Mouse (Mus musculus) heart, postnatal 36 days (tissue): ENCODE measurements around the gene Bex3. TPM values are rescaled to one million over a fixed set of nuclear protein-coding genes. Genes with fewer than 3 reads are reported as not detected.

ENCODE experiments used
- DNase-seq, 2 experiments: peaks; one replicate each; pipeline ENCODE4 v3.0.0; 2021 to 2022
- intact Hi-C: fragments of 180-260 bp; cut with DNase I; formaldehyde crosslinking; loops from one replicate; pipeline ENCODE4 v1.15.1; 2025
- total RNA-seq, 2 experiments: library from RNA; stranded (reverse); gene quantifications; 2 replicates each; pipeline ENCODE4 v1.2.3; 2021

Bex3 gene
- total RNA-seq, 2 experiments from 2014 or later = 8.3 to 15.1 TPM

GRCm38 (mm10) chrX:136306196-136306595, 36.1 kb downstream of the Bex3 start:
- intact Hi-C loops = no loop called here

GRCm38 (mm10) chrX:136313303-136313702, 43.2 kb downstream of the Bex3 start:
- no peak for DNase-seq
- intact Hi-C loops = no loop called here

More at GRCm38 (mm10) chrX:136306196-136306595, 36.1 kb downstream of the Bex3 start:
- DNase-seq = no peak

GRCm38 (mm10) chrX:136313792-136314564, 43.9 kb downstream of the Bex3 start:
- no peak for DNase-seq
- intact Hi-C loops = no loop called here

- no peak for DNase-seq
- intact Hi-C loops = loop anchor here (5.0 kb wide), 3 partner anchors 83 to 288 kb away; partner anchors contain the start of gene Arxes1
These were observed 49.9 kb downstream of the Bex3 start for GRCm38 (mm10) chrX:136319953-136320352.

Other genes starting within 250 kb of the Bex3 start
- gene Arxes1, start 236.9 kb upstream of the Bex3 start, total RNA-seq = under 1 TPM; 0.25 to 0.33 TPM
- not detected for gene Bex2, start 202.0 kb upstream of the Bex3 start, total RNA-seq
- gene Nxf3, start 185.0 kb upstream of the Bex3 start, total RNA-seq = under 1 TPM in 1 of 2 experiments, not detected in 1; 0.17 TPM
- gene Bex4, start 131.3 kb upstream of the Bex3 start, total RNA-seq = 1 to 10 TPM in 1 of 2 experiments, under 1 TPM in 1; 0.49 to 1.2 TPM
- gene Tceal8, start 97.9 kb upstream of the Bex3 start, total RNA-seq = 10 to 100 TPM; 17.0 to 19.2 TPM
- under 1 TPM in 1 of 2 experiments, not detected in 1; 0.58 TPM for gene Tceal5, start 66.4 kb upstream of the Bex3 start, total RNA-seq
- gene Tceal7, start 55.5 kb upstream of the Bex3 start, total RNA-seq = 1 to 10 TPM in 1 of 2 experiments, not detected in 1; 1.1 TPM
- 1 to 10 TPM; 2.7 to 3.1 TPM for gene Bex1, start 54.7 kb upstream of the Bex3 start, total RNA-seq
- 10 to 100 TPM; 26.8 to 32.9 TPM for gene Tceal9, start 25.2 kb upstream of the Bex3 start, total RNA-seq
- not detected for gene Kir3dl1, start 247.7 kb downstream of the Bex3 start, total RNA-seq